Mouse (Mus musculus) ES-E14 (cell line): ENCODE results near the gene Slc43a2.

ENCODE experiments used
- CHD2 ChIP-seq: IDR thresholded peaks from 2 replicates; pipeline ENCODE4 v1.6.1; 2014; ENCODE audit warnings: mild to moderate bottlenecking, low read depth, low read length, inconsistent platforms
- MAFK ChIP-seq: IDR thresholded peaks from 2 replicates; pipeline ENCODE4 v1.6.1; 2014; ENCODE audit warnings: mild to moderate bottlenecking, low read depth, low read length, inconsistent platforms; ENCODE audit not compliant: insufficient read depth
- ZC3H11A ChIP-seq: IDR thresholded peaks from 2 replicates; pipeline ENCODE4 v1.6.1; 2012; ENCODE audit warnings: low read depth, mild to moderate bottlenecking, inconsistent platforms, low read length, borderline replicate concordance
- ZNF384 ChIP-seq: IDR thresholded peaks from 2 replicates; pipeline ENCODE4 v1.6.1; 2012; ENCODE audit warnings: low read depth, low read length, inconsistent platforms

GRCm38 (mm10) chr11:75604826-75605225 is 73.3 kb downstream of the Slc43a2 start:
- TF ChIP-seq ZC3H11A, result no peak
- no peak for TF ChIP-seq ZNF384
- no peak for TF ChIP-seq CHD2
- TF ChIP-seq MAFK, result no peak
